Mouse (Mus musculus) adrenal gland, postnatal 14 days (tissue): ENCODE data around the gene Ahsg. TPM values are rescaled to one million over a fixed set of nuclear protein-coding genes. Genes with fewer than 3 reads are reported as not detected.

ENCODE experiments used
- DNase-seq: peaks from one replicate; pipeline ENCODE4 v3.0.0; 2021; ENCODE audit warnings: mixed read lengths
- long read RNA-seq, 2 experiments: library from polyadenylated mRNA; stranded (forward); transcript quantifications; one replicate each; pipeline ENCODE4 v2.0.0; 2021
- total RNA-seq: library from RNA; stranded (reverse); gene quantifications from 2 replicates; pipeline ENCODE4 v1.2.3, GENCODE M21; 2021

The Ahsg gene
- 223 and 3,596 TPM in 2 replicates for total RNA-seq
- long read RNA-seq, experiment 1, transcript Ahsg-201 (7 exons, 1,484 nt): major isoform, 42 of 113 reads
- long read RNA-seq, experiment 1, partial matches to known transcripts: 69 of 113 reads
- long read RNA-seq, experiment 1, other reads (novel, unspliced or antisense): 2 of 113 reads
- long read RNA-seq, experiment 2, transcript Ahsg-201 (7 exons, 1,484 nt): major isoform, 1,146 of 4,026 reads
- long read RNA-seq, experiment 2, partial matches to known transcripts: 93 of 4,026 reads
- long read RNA-seq, experiment 2, other reads (novel, unspliced or antisense): 2,785 of 4,026 reads

- no peak for DNase-seq
These were observed at the start of gene Ahsg for GRCm38 (mm10) chr16:22890683-22891510. Ahsg (plus strand) TSS chr16:22891277.

DNA sequence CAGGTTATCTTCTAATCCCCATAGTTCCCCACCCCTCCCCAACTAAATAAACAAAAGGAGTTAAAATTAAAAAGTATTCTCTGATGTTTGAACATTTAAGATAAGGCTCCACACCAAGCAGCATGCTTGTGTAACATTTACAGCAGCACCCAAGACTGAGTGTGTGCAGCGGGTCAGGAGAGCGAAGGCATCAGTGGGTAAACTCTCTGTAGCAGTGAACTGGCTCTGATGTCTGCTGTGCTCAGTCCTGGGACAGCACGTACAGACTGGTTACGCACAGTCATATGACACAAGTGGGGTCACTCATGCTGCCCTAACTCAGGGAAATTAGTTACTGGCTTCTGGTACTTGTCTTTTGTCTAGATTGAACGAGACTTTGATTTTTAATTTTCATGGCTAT is 48.2 kb upstream of the Ahsg start:
- no peak for DNase-seq

DNA sequence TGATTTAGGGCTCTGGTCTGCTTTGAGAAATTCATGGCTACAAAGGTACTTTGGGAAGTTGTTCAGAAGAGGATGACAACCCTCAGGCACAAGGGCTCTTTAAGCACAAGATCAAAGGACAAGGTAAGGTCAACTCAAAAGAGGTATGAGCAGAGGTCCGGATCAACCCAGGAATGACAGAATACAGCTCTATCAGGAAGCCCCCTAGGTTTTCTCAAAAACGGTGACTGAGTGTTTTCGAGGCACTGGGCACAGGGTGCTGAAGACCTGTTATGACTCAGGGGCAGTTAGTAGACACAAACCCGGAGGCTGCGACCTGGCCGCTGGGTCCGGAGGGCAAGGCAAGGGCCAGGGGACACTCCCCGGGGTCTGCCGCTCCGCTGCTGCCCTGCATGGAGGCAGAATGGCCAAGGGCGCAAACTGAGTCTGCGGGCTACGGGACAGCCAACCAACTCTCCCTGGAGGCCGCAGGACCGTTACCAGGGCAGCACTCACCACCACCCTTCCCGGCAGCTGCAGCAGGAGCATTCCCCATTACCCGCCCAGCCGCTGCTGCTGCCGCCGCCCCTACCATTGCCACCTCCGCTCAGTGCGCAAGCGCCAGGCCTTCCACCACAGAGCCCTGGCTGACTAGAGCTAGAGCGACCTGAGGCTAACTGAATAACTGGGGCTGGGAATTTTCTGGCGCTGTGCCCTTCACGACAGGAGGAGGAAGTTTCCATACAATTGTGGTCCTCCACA is 46.8 kb upstream of the Ahsg start:
- peak; percentile 93 for DNase-seq

DNA sequence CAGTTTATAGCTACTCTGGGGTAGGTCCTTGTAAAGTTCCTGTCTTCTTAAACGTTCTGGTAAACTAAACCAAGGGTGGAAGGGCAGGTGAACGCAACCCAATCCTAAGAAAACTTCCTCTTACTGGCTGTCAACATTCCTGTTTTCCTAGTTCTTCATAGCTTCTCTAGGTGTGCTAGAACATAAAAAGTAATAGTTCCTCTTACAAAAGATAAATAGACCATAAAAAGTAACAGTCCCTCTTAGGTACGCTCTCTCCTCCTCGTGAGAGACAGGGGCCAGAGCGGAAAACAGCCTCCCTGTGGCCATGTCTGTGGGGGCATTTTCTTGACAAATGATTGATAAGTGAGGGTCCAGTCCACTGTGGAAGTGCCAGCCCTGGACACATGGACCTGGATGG is 46.2 kb upstream of the Ahsg start:
- DNase-seq: no peak

- peak; percentile 38 for DNase-seq
These were observed 45.6 kb upstream of the Ahsg start for GRCm38 (mm10) chr16:22845481-22845880.

GRCm38 (mm10) chr16:22847686-22848085 is 43.4 kb upstream of the Ahsg start:
- no peak for DNase-seq

DNA sequence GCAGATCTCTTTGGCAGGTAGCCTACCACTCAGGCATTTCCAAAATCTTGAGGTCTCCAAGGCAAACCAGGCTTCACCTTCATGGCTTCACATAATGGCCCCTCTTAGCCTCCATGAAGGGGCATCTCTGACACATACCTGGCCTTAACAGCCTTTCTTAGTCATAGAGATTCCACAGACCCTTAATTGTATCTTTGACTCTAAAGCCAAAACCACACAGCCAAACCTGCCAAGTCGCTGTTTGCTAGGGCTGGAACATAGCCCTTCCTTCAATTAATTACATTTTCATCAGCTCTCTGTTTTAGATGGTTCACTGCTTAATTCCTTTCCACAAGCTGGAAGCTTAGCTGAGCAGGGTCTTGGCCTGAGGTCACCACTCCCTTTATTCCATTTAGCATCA is 42.7 kb upstream of the Ahsg start:
- no peak for DNase-seq

DNA sequence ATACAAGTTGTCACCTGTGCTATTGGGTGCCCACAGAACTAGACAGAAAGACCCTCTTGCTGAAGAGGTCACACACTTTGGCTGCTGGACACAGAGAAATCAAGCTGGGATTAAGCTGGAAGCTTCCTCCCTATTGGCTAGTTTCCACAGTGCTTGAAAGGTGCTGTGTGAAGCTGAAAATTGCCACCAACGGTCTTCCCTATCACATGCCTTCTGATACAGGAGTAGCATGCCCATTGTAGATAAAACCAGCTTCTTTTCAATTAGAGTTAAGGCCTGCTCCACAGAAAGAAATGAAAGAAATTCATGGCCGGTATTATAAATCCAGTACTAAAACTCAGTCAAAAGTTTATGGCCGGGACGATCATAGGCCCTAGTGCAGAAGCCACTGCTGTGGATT is 38.4 kb upstream of the Ahsg start:
- no peak for DNase-seq

DNA sequence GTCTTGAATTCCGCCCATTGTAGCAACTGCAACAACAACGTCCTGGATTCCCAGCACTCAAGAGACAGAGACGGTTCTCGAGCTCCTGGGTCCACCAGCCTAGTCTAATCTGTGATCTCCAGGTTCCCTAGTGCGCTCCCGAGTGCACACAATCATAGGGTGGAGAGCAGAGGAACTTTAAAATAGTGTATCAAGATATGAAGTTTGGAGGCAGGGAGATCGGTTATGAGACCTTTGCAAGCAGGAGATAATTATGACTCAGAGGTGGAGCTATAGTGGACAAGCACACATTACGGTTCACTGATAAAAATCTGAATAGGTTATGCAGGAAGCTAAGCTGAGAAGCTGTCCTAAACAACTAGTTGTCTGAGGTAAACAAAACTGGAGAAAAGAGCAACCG is 34.3 kb upstream of the Ahsg start:
- no peak for DNase-seq

- DNase-seq: peak; percentile 100
These were observed 33.5 kb upstream of the Ahsg start, which contains the start of the genes Tbccd1 and Dnajb11 for GRCm38 (mm10) chr16:22857431-22858113. Tbccd1 (minus strand) TSS chr16:22857669. Dnajb11 (plus strand) TSS chr16:22857845.

GRCm38 (mm10) chr16:22872397-22872796 is 18.7 kb upstream of the Ahsg start:
- no peak for DNase-seq

GRCm38 (mm10) chr16:22873369-22873768 is 17.7 kb upstream of the Ahsg start:
- DNase-seq: no peak

DNA sequence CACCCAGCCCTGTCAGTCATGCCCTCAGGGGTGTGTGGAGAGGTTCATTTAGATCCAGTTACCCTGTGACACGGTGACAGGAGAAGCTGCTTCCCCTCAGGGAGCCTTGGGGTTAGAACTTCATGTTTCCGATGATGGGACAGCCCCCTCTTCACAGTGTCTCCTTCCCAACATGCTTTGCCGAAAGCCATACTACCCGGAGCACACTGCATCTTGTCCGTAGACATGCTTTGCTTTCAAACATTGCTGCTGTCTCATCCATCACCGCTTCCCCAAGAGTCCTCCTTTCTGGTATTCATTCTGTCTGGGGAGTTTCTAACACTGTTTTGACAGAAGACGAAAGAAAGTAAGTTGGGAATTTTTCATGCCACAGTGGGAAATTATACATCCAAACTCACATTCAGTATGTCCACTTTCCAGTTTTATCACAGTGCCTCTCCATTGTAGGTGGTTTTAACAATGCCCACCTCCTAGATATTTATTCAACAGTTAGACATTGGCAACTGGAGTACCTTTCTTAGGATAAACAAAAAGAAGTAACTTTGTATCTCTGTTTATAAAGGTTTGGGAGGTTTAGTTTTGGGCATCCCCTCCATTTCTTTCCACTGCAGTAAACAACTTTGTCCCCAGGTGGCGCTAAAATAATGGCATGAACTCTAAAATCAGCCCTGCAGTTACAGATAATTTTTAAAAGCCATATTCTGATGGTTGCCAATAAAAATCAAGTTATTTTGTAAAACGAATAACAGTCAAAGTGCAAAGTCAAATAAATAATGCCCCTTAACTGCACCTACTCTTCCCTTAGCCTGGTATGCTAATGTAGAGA is 14.6 kb upstream of the Ahsg start:
- DNase-seq: peak; percentile 52

- no peak for DNase-seq
These were observed 13.3 kb upstream of the Ahsg start for GRCm38 (mm10) chr16:22877660-22878390.

GRCm38 (mm10) chr16:22878716-22879115 is 12.4 kb upstream of the Ahsg start:
- no peak for DNase-seq

GRCm38 (mm10) chr16:22879945-22880595 is 11.0 kb upstream of the Ahsg start:
- peak; percentile 23 for DNase-seq

DNA sequence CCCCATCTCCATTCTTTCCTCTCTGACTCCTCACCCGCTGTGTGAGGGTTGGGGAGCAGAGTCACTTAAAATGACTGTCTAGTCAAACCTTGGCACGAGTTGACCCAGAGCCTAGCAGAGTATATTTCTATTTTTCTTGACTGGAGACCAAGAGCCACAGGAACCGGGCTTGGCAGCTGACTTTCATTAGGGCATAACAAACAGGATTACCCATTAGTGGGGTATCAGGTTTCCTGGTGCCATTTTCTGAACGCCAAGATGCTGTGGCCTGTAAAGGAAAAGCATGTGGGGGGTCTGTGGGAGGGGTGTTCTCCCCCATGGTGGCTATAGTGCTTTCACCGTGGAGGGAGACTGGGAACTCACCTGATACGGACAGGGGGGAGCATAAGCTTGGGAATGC is 10.2 kb upstream of the Ahsg start:
- DNase-seq: no peak

GRCm38 (mm10) chr16:22881487-22881886 is 9.6 kb upstream of the Ahsg start:
- peak; percentile 36 for DNase-seq

- DNase-seq: no peak
These were observed 7.6 kb upstream of the Ahsg start for GRCm38 (mm10) chr16:22883441-22883840.

DNA sequence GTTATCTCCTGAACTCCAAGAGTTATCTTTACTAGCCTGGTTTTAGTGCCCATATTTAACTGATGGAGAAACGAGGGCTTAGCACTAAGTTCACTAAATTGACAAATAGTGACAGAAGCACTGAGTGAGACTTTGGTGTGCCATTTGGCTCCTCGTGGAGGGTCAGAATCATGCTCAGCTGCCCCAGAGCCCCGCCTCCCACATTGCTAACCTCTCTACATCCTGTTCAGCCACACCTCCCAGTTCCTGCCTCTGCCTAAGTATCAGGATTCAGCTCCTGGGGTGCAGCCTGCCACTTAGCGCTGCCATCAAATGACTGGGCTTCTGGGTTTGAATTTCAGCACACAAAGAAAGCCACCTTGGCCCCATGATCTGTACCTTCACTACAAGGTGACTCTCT is 5.7 kb upstream of the Ahsg start:
- no peak for DNase-seq
